7 mouse cellular contexts compared by ENCODE assay signal in the genomic region with DNA sequence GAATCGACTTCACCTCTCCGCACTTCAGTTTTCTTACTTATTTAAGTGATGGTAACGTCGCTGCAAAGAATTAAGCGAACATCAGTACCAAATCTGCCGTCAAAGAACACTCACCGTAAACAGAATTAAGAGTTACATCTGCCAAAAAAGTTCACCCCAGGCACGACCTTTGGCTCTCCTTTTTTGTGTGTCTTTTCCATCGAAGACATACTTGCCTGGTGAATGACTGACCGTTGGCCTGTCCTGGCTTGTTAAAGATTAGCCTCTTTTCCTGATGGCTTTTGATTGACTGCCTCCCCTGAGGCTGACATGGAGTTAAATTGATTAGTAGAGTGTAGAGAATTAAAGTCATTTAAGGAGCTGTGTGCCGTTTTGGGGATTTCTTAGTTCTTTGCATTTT. TPM values are rescaled to one million over a fixed set of nuclear protein-coding genes. Genes with fewer than 3 reads are reported as not detected.
DNase-seq lines count a peak whose midpoint lies in the region; ATAC-seq and TF ChIP-seq lines count a peak whose summit lies in the region.

No protein-coding gene starts in this region.

- no peaks in the 10 kb centered on the region for H3K9me3 ChIP-seq in ES-Bruce4 (replicated peaks; ENCODE audit: control insufficient read depth, insufficient read depth, low read length, poor library complexity, severe bottlenecking)
- no peaks in the 10 kb centered on the region for H3K9me3 ChIP-seq in hindbrain, embryonic 10.5 days
- no peaks in the 10 kb centered on the region for H3K9me3 ChIP-seq in limb, embryonic 13.5 days

- H3K36me3 ChIP-seq in C2C12 (ENCODE audit: control insufficient read depth, insufficient read depth) (peaks cover 49% of the 10 kb centered on the region), ES-Bruce4 (ENCODE audit: control insufficient read depth, insufficient read depth, low read length, poor library complexity, severe bottlenecking) (peaks cover 39% of the 10 kb centered on the region)
- H3K36me3 ChIP-seq in hindbrain, embryonic 10.5 days: peaks cover 39% of the 10 kb centered on the region
- peaks cover 29% of the 10 kb centered on the region for H3K36me3 ChIP-seq in limb, embryonic 13.5 days

- peak overlapping the region; percentile 82 for H3K4me2 ChIP-seq in limb, embryonic 13.5 days (replicated peaks)

- TF ChIP-seq CTCF in C2C12 (IDR thresholded peaks at IDR 0.05; ENCODE audit: control insufficient read depth, insufficient read depth, insufficient read length): no peak
- no peak for TF ChIP-seq CTCF in ES-Bruce4 (IDR thresholded peaks at IDR 0.05; ENCODE audit: low read depth, low read length)

- peak overlapping the region; percentile 0; the same call in 1 of the 2 replicates for H3K27ac ChIP-seq in ES-Bruce4 (ENCODE audit: insufficient read depth, low read length)
- peak overlapping the region; percentile 99 for H3K27ac ChIP-seq in hindbrain, embryonic 10.5 days
- peak overlapping the region; percentile 16; the same call in 1 of the 2 replicates for H3K27ac ChIP-seq in limb, embryonic 13.5 days

- H3K4me3 ChIP-seq in C2C12 (ENCODE audit: insufficient read depth, poor library complexity, severe bottlenecking): peak overlapping the region; percentile 72
- peak overlapping the region; percentile 85 for H3K4me3 ChIP-seq in ES-Bruce4 (ENCODE audit: low read depth, low read length)
- H3K4me3 ChIP-seq in hindbrain, embryonic 10.5 days: peak overlapping the region; percentile 88
- peak overlapping the region; percentile 87 for H3K4me3 ChIP-seq in limb, embryonic 13.5 days

- peaks cover 38% of the 10 kb centered on the region for H3K79me3 ChIP-seq in C2C12 (ENCODE audit: low read depth)

- WGBS in hindbrain, embryonic 10.5 days: 3% methylated on average over 11 of the region's 11 CpGs
- 2% methylated on average over 11 of the region's 11 CpGs for WGBS in limb, embryonic 13.5 days

- TF ChIP-seq POLR2A in ES-Bruce4 (IDR thresholded peaks at IDR 0.05; ENCODE audit: insufficient read depth, low read length): no peak

- H3K4me1 ChIP-seq in ES-Bruce4 (ENCODE audit: control insufficient read depth, insufficient read depth, low read length): peaks cover 5% of the 10 kb centered on the region
- H3K4me1 ChIP-seq in hindbrain, embryonic 10.5 days (replicated peaks): peaks cover 55% of the 10 kb centered on the region
- peaks cover 43% of the 10 kb centered on the region for H3K4me1 ChIP-seq in limb, embryonic 13.5 days

- H3K27me3 ChIP-seq in C2C12 (ENCODE audit: control insufficient read depth, insufficient read depth, insufficient read length): no peaks in the 10 kb centered on the region
- H3K27me3 ChIP-seq in ES-Bruce4 (ENCODE audit: control insufficient read depth, insufficient read depth, low read length, poor library complexity, severe bottlenecking): no peaks in the 10 kb centered on the region
- peaks cover 23% of the 10 kb centered on the region for H3K27me3 ChIP-seq in hindbrain, embryonic 10.5 days (ENCODE audit: insufficient read depth, poor library complexity, severe bottlenecking)
- no peaks in the 10 kb centered on the region for H3K27me3 ChIP-seq in limb, embryonic 13.5 days

- ATAC-seq in limb, embryonic 13.5 days (ENCODE audit: low FRiP score, low read depth): no peak

- peaks cover 48% of the 10 kb centered on the region for H3K79me2 ChIP-seq in C2C12 (ENCODE audit: control insufficient read depth, insufficient read depth)

- peak overlapping the region; percentile 90 for H3K9ac ChIP-seq in ES-Bruce4 (ENCODE audit: low read depth, poor library complexity, severe bottlenecking)
- H3K9ac ChIP-seq in limb, embryonic 13.5 days: peak overlapping the region; percentile 94

- peak overlapping the region; percentile 98 for H3ac ChIP-seq in C2C12 (ENCODE audit: control insufficient read depth, insufficient read length, low read depth)

- no peak for TF ChIP-seq EP300 in ES-Bruce4 (IDR thresholded peaks at IDR 0.05; ENCODE audit: insufficient read depth, low read depth, low read length)

- no peak for DNase-seq in hindbrain, embryonic 10.5 days (ENCODE audit: low spot score)
- DNase-seq in yolk sac, embryonic 10.5 days (ENCODE audit: low spot score): peak; percentile 53
- DNase-seq in cerebellum, adult 9-10 months: no peak
- DNase-seq in lung, postnatal 36 days: no peak

TF ChIP-seq in C2C12, 6 proteins besides CTCF, POLR2A, EP300 and RAD21:
- no peak for TF ChIP-seq CEBPB (IDR thresholded peaks at IDR 0.05; ENCODE audit: low read depth)
- no peak for TF ChIP-seq MYOD1 (IDR thresholded peaks at IDR 0.05; ENCODE audit: control insufficient read depth, insufficient read length, low read depth)

RNA-seq across cellular contexts. Expression of a gene that starts 1.3 kb away (rescaled TPM):
- polyA plus RNA-seq in C2C12 (2012; fragmentation: generic; extraction: Trizol) (26.2 TPM), ES-Bruce4 (2011; ENCODE audit: insufficient read depth, insufficient read length, low read depth, missing spikeins) (113 and 124 TPM in 2 replicates)
- 163 and 223 TPM in 2 replicates for polyA plus RNA-seq in hindbrain, embryonic 10.5 days (2016; fragmentation: Nextera tagmentation; extraction: Ambion mirVana)
- polyA plus RNA-seq in limb, embryonic 13.5 days (2015; fragmentation: Nextera tagmentation; extraction: Ambion mirVana): 173 and 178 TPM in 2 replicates

Comparison
In these comparisons a context has a peak if more than half of its experiments do, and no peak if none do; other contexts are left out.
1. H3K27ac ChIP-seq: peak in every context shown above with its lines; median percentile 99 in hindbrain, embryonic 10.5 days; 16 in limb, embryonic 13.5 days; 0 in ES-Bruce4.